Mouse (Mus musculus) ES-E14 (cell line): ENCODE measurements around the gene Kcnip1. TPM values are rescaled to one million over a fixed set of nuclear protein-coding genes. Genes with fewer than 3 reads are reported as not detected.

Source experiments
- DNase-seq: peaks from one replicate; pipeline ENCODE4 v3.0.0-alpha.2; 2013; ENCODE audit warnings: low read depth, low spot score
- H3K27ac ChIP-seq: 2 replicates; pipeline ENCODE4 v1.5.1; 2012; ENCODE audit warnings: low read depth, mild to moderate bottlenecking, low read length, moderate library complexity, mixed read lengths; ENCODE audit not compliant: poor library complexity, insufficient read depth, severe bottlenecking
- H3K36me3 ChIP-seq: 2 replicates; pipeline ENCODE4 v1.6.1; 2012; ENCODE audit warnings: mild to moderate bottlenecking, low read length, moderate library complexity, mixed read lengths; ENCODE audit not compliant: control insufficient read depth, poor library complexity, insufficient read depth, severe bottlenecking
- H3K4me1 ChIP-seq, 2 experiments: fragments of 150-350 bp in 1 of 2; sonication (generic) in 1 of 2; 2 replicates each; pipeline ENCODE4 v1.6.1; 2012; ENCODE audit warnings: low read length in 2 of 2, mild to moderate bottlenecking in 1 of 2, mixed read lengths in 1 of 2; ENCODE audit not compliant: control insufficient read depth in 2 of 2, insufficient read depth in 2 of 2, poor library complexity in 1 of 2
- H3K4me3 ChIP-seq, 2 experiments: fragments of 150-350 bp in 1 of 2; sonication (generic) in 1 of 2; 2 replicates each; pipeline ENCODE4 v1.5.1; 2012; ENCODE audit warnings: low read length in 2 of 2, low read depth in 1 of 2, mild to moderate bottlenecking in 1 of 2, mixed read lengths in 1 of 2; ENCODE audit not compliant: insufficient read depth in 1 of 2, poor library complexity in 1 of 2, severe bottlenecking in 1 of 2
- H3K9ac ChIP-seq: 2 replicates; pipeline ENCODE4 v1.6.1; 2012; ENCODE audit warnings: low read depth, mild to moderate bottlenecking, low read length, mixed read lengths; ENCODE audit not compliant: poor library complexity, insufficient read depth, severe bottlenecking
- H3K9me3 ChIP-seq: fragments of 150-350 bp; sonication (generic); 2 replicates; pipeline ENCODE4 v1.6.1; 2012; ENCODE audit warnings: low read depth, mild to moderate bottlenecking, low read length; ENCODE audit not compliant: control insufficient read depth, insufficient read depth
- CHD2 ChIP-seq: IDR thresholded peaks from 2 replicates; pipeline ENCODE4 v1.6.1; 2014; ENCODE audit warnings: mild to moderate bottlenecking, low read depth, low read length, inconsistent platforms
- HCFC1 ChIP-seq: IDR thresholded peaks from 2 replicates; pipeline ENCODE4 v1.6.1; 2012; ENCODE audit warnings: low read length, inconsistent platforms, borderline replicate concordance; ENCODE audit not compliant: insufficient read depth
- MAFK ChIP-seq: IDR thresholded peaks from 2 replicates; pipeline ENCODE4 v1.6.1; 2014; ENCODE audit warnings: mild to moderate bottlenecking, low read depth, low read length, inconsistent platforms; ENCODE audit not compliant: insufficient read depth
- ZC3H11A ChIP-seq: IDR thresholded peaks from 2 replicates; pipeline ENCODE4 v1.6.1; 2012; ENCODE audit warnings: low read depth, mild to moderate bottlenecking, inconsistent platforms, low read length, borderline replicate concordance
- ZNF384 ChIP-seq: IDR thresholded peaks from 2 replicates; pipeline ENCODE4 v1.6.1; 2012; ENCODE audit warnings: low read depth, low read length, inconsistent platforms
- in situ Hi-C, 2 experiments: fragments of 600-800 bp; cut with MboI; formaldehyde crosslinking; loops; one replicate each; pipeline ENCODE4 v1.15.1; 2025; ENCODE audit warnings: low sequenced_read_pairs in 2 of 2, inconsistent platforms in 1 of 2; ENCODE audit not compliant: unreplicated experiment in 2 of 2
- total RNA-seq: library from RNA; depleted of rRNA; stranded (reverse); fragments of 300-350 nt; gene quantifications from 2 replicates; pipeline ENCODE4 v1.2.3, GENCODE M21; 2012

Kcnip1 gene
- total RNA-seq, 1 experiment = 0.22 TPM

- no peak overlapping the region for H3K4me3 ChIP-seq
- no peak overlapping the region for H3K9ac ChIP-seq
- no peak overlapping the region for H3K27ac ChIP-seq
- no peak for DNase-seq
- H3K9me3 ChIP-seq = no peaks in the 10 kb centered on the region
- in situ Hi-C loops = no loop called here
- no peaks in the 10 kb centered on the region for H3K4me1 ChIP-seq
- no peak for TF ChIP-seq ZNF384
- no peak for TF ChIP-seq CHD2
- TF ChIP-seq MAFK = no peak
- TF ChIP-seq HCFC1 = no peak
- TF ChIP-seq ZC3H11A = no peak
- H3K36me3 ChIP-seq = no peaks in the 10 kb centered on the region
Observed at GRCm38 (mm10) chr11:33998244-33998643, 5.3 kb upstream of the Kcnip1 start.

DNA sequence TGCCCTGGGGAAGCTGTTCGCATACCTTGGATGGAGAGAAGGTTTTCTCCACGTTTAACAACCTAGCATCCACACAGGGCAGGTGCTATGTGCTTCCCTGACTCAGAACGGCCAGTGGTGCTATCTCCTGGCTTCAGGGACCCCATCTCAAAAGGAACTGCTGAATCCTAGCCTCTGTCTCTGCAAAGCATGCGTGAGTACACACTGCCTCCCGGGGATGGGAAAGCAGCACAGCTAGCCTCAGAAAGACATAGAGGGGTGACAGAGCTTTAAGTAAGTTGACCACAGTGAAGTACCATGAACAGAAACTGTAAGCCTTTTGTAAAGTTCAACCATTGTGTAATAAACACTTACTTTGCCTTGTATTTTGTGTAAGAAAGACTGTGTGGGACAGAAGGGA is 544 bp upstream of the Kcnip1 start:
- Histone ChIP-seq H3K27ac (no peak overlapping the region), H3K4me3 (no peak overlapping the region), H3K4me1 (no peaks in the 10 kb centered on the region), H3K36me3 (no peaks in the 10 kb centered on the region), H3K9ac (no peak overlapping the region), H3K9me3 (no peaks in the 10 kb centered on the region)
- TF ChIP-seq ZC3H11A (no peak), CHD2 (no peak), HCFC1 (no peak), MAFK (no peak), ZNF384 (no peak)
- no peak for DNase-seq
- in situ Hi-C loops = no loop called here

DNA sequence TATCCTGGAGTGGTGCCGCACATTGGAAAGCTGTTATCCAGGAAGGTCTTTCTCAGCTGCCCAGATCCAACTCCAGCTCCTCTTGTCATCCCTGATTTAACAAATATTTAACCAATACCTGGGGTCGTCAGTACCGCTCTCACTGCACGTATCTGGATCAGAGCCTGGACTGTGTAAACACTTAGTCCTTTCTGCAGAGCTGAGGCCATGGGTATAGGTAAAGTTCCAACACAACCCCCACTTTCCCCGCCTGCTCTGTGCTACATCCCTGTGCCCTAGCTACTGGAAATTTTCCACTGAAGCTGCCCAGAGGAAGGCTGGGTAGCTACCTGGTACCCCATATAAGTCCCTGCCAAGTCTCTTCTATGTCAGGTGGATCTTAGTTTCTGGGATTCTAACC is 3.0 kb downstream of the Kcnip1 start:
- in situ Hi-C loops = no loop called here
- H3K4me3 ChIP-seq = no peak overlapping the region
- no peaks in the 10 kb centered on the region for H3K9me3 ChIP-seq
- no peak overlapping the region for H3K27ac ChIP-seq
- H3K36me3 ChIP-seq = no peaks in the 10 kb centered on the region
- DNase-seq = no peak
- H3K4me1 ChIP-seq = no peaks in the 10 kb centered on the region
- H3K9ac ChIP-seq = no peak overlapping the region
- TF ChIP-seq ZC3H11A (no peak), MAFK (no peak), CHD2 (no peak), HCFC1 (no peak), ZNF384 (no peak)

DNA sequence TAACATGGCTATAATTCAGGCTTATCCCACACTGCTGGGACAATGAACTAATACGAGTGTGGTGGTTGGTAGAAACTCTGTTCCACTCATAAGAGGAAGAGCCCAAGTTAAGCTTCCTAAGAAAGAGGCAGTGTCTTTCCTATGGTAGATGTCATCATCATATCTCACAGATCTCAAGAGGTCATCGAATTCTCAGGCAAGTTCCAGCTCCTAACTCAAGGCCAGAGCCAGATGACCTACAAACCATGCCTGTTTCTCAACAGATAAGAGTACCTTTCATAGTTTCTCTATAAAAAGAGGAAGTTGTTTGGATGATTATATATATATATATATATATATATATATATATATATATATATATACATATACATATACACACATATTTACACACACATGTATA is 6.4 kb downstream of the Kcnip1 start:
- H3K4me3 ChIP-seq = no peak overlapping the region
- in situ Hi-C loops = no loop called here
- DNase-seq = no peak
- no peaks in the 10 kb centered on the region for H3K36me3 ChIP-seq
- no peaks in the 10 kb centered on the region for H3K4me1 ChIP-seq
- H3K9me3 ChIP-seq = no peaks in the 10 kb centered on the region
- no peak overlapping the region for H3K27ac ChIP-seq
- H3K9ac ChIP-seq = no peak overlapping the region
- TF ChIP-seq ZC3H11A = no peak
- no peak for TF ChIP-seq HCFC1
- TF ChIP-seq CHD2 = no peak
- no peak for TF ChIP-seq ZNF384
- TF ChIP-seq MAFK = no peak

DNA sequence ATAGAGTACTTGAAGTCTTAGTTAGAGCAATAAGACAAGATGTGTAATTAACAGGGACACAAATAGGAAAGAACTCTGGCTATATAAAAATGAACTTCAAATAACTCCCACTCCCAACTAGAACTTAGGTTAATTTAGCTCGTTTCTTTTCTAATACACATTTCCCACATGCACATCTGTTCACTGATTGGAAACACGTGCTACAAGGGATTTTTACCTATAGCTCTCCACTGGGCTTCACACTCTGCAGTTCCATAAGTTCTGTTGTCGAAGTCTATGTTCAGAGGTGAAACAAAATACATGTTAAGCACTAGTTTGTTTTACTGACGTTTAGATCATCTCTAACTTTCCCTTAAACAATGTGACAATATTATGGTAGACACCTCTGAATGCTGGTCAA is 12.8 kb downstream of the Kcnip1 start:
- TF ChIP-seq ZC3H11A = no peak
- no peak for TF ChIP-seq ZNF384
- TF ChIP-seq CHD2 = no peak
- TF ChIP-seq HCFC1 = no peak
- TF ChIP-seq MAFK = no peak
- no peak overlapping the region for H3K27ac ChIP-seq
- no peaks in the 10 kb centered on the region for H3K36me3 ChIP-seq
- H3K4me3 ChIP-seq = no peak overlapping the region
- no peaks in the 10 kb centered on the region for H3K4me1 ChIP-seq
- in situ Hi-C loops = no loop called here
- DNase-seq = no peak
- H3K9ac ChIP-seq = no peak overlapping the region
- H3K9me3 ChIP-seq = no peaks in the 10 kb centered on the region
